Mouse (Mus musculus) stomach, postnatal 0 days (tissue): ENCODE results near the gene Lrrc49.

Source experiments
- CTCF ChIP-seq: IDR thresholded peaks from 2 replicates; pipeline ENCODE4 v1.5.1; 2016; ENCODE audit warnings: antibody characterized with exemption, low read depth, mild to moderate bottlenecking, moderate library complexity
- EP300 ChIP-seq: optimal IDR thresholded peaks from 2 replicates; pipeline ENCODE3; 2016; ENCODE audit warnings: antibody characterized with exemption

GRCm38 (mm10) chr9:60708606-60709005, 20.6 kb upstream of the Lrrc49 start:
- no peak for TF ChIP-seq CTCF
- no peak for TF ChIP-seq EP300
